Mouse (Mus musculus): Measurements from ENCODE around the gene Acat2. TPM values are rescaled to one million over a fixed set of nuclear protein-coding genes. Genes with fewer than 3 reads are reported as not detected.

Gene Acat2
- polyA plus RNA-seq, 1 experiment = 17.1 TPM

DNA sequence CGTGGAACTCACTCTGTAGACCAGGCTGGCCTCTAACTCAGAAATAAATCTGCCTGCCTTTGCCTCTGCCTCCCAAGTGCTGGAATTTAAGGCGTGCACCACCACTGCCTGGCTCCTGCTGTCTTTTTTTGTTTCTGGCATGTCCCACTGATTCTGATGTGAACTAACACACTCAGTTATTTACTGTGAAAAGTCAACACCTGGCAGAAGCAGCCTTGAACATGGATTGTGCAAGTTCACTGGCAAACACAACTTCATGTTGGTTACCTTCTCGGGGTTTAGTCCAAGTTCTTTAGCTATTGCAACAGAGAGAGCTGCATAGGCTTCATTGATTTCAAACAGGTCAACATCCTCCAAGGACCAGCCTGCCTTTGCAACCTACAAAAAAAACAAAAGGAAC, 35.5 kb downstream of the Acat2 start:
- H3K27ac ChIP-seq (ENCODE audit: control insufficient read depth, insufficient read depth, low read depth, low read length, poor library complexity) = no peak overlapping the region
- H3K4me3 ChIP-seq (replicated peaks; ENCODE audit: control insufficient read depth, low read depth, low read length) = no peak overlapping the region
- WGBS = 73% methylated on average over 3 of the region's 3 CpGs
- TF ChIP-seq POLR2A (IDR thresholded peaks at IDR 0.05; ENCODE audit: borderline replicate concordance, control insufficient read depth, low read depth, low read length) = no peak
- no peak for TF ChIP-seq CTCF (IDR thresholded peaks at IDR 0.05; ENCODE audit: control insufficient read depth, insufficient read depth, low read length)
- no peaks in the 10 kb centered on the region for H3K4me1 ChIP-seq (ENCODE audit: control insufficient read depth, insufficient read depth, low read length)

DNA sequence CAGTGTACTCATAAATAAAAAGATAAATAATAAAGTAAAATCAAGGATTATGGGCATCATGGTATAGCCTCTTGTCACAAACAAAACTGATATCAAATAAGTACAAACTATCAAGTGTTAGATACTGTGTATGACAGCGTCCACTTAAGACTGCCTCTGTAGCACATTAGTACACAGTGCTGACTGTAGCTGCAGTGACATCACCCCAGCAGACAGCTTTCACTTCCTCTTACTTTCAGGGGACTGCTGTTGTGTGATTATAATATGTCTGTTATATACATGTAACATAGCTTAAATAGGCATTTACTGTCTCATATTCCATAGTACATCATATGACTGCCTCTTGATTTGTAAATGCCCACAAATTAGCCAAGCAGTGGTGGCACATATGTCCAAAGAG, 39.5 kb downstream of the Acat2 start:
- Histone ChIP-seq H3K4me3 (replicated peaks; ENCODE audit: control insufficient read depth, low read depth, low read length) (no peak overlapping the region), H3K27ac (ENCODE audit: control insufficient read depth, insufficient read depth, low read depth, low read length, poor library complexity) (no peak overlapping the region), H3K4me1 (ENCODE audit: control insufficient read depth, insufficient read depth, low read length) (no peaks in the 10 kb centered on the region)
- 76% methylated on average over 1 of the region's 1 CpGs for WGBS
- TF ChIP-seq CTCF (IDR thresholded peaks at IDR 0.05; ENCODE audit: control insufficient read depth, insufficient read depth, low read length) (no peak), POLR2A (IDR thresholded peaks at IDR 0.05; ENCODE audit: borderline replicate concordance, control insufficient read depth, low read depth, low read length) (no peak)

DNA sequence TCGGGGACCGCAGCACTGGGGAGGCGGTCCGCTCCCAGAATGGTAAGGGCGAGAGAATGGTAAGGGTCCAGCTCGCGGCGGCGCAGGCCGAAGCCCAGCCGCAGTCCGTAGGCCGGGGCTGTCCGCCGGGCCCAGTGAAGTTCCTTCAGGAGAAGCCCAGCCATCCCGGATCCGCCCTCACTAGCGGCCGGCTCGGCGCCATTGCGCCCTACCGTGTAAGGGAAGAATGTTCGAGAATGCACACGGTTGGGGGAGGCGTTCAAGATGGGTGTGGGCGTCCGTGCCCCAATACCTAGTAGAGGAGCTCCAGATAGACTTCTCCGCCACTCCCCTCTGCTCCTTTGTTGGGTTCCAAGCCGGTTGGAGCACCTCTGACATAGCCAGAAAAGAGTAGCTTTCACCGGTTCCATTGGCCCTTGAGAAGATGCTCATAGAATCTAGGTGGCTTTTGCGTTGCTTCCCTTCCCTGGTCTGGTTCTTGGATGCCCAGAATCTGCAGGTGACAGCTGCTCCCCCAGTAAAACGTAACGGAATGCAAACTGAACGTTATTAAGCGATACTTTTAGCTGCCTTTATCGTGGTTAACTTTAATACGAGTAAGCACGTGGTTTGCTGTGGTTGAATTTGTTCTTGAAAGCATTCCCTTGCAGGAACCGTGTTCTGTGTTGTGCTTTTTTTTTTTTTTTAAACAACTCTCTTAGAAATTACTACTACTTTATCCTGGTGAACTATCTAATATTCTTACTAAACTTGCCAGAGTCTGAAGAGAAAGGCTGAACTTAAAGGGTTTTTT, 43.8 kb downstream of the Acat2 start:
- no peaks in the 10 kb centered on the region for H3K4me1 ChIP-seq (ENCODE audit: control insufficient read depth, insufficient read depth, low read length)
- peak overlapping the region; percentile 82 for H3K27ac ChIP-seq (ENCODE audit: control insufficient read depth, insufficient read depth, low read depth, low read length, poor library complexity)
- peak overlapping the region; percentile 94 for H3K4me3 ChIP-seq (replicated peaks; ENCODE audit: control insufficient read depth, low read depth, low read length)
- under 1% methylated on average over 40 of the region's 40 CpGs for WGBS
- no peak for TF ChIP-seq CTCF (IDR thresholded peaks at IDR 0.05; ENCODE audit: control insufficient read depth, insufficient read depth, low read length)
- no peak; the same call in 1 of the 2 replicates for TF ChIP-seq POLR2A (IDR thresholded peaks at IDR 0.05; ENCODE audit: borderline replicate concordance, control insufficient read depth, low read depth, low read length)

DNA sequence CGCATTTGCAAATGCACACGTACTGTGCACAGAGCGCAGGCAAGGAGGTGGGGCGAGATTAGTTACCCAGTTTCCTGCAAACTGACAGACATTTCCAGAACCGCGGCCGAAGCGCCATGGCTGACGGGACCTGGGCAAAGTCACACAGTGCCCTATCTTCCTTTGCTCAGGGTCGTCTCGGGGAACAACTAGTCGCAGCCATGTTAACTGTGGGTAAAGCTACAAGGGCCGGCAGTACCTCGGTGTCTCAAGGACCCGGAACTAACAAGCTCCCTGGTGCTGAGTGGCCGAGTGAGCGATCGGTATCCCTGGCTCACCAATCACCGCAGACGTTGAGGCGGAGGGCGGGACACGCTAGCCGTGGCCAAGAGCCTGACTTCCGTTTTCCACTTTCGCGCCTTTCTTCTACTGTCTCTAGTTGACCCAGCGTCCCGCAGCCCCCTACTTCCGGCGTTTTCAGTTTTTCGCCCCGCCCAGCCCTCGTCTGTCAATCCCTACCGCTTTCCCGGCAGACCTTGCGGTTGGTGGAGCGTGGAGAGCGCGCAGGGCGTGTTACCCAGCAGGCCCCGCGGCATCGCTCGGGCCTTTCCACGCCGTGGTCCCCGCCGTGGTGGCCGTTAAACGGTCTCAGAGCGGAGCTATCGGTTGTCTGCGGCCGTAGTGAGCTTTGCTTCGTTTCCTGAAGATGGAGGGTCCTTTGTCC, 44.5 kb downstream of the Acat2 start, which contains the start of gene Mrpl18:
TSS of gene Mrpl18 (minus strand) at position 465 of the 703 bp plus-strand sequence.
- Histone ChIP-seq H3K27ac (ENCODE audit: control insufficient read depth, insufficient read depth, low read depth, low read length, poor library complexity) (peak within 1 kb of the TSS; percentile 82), H3K4me3 (replicated peaks; ENCODE audit: control insufficient read depth, low read depth, low read length) (peak within 1 kb of the TSS; percentile 94), H3K4me1 (ENCODE audit: control insufficient read depth, insufficient read depth, low read length) (no peaks in the 10 kb centered on the region)
- WGBS = under 1% methylated on average over 56 of the region's 56 CpGs
- TF ChIP-seq CTCF (IDR thresholded peaks at IDR 0.05; ENCODE audit: control insufficient read depth, insufficient read depth, low read length) (no peak), POLR2A (IDR thresholded peaks at IDR 0.05; ENCODE audit: borderline replicate concordance, control insufficient read depth, low read depth, low read length) (peak; percentile 71; the same call in 1 of the 2 replicates)

DNA sequence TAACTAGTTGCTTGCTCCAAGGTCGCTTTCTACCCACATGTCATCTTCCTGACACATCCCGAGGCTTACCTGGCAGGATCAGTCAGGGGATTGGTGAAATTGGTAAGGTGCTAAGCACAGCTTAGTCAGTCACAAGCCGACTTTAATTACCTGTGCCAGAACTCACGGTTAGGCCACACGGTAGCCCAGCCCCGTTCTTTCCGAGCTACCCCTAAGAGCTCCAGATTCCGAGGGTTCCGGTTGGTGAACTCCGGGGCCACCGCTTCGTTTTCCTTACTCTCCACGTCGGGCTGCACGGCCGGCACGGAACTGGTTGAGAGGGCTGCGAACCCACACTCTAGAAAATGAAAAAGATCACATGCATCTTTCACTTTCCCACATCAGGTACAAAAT, 45.1 kb downstream of the Acat2 start, which contains the start of gene Tcp1:
TSS of gene Tcp1 (plus strand) at position 214 of the 393 bp plus-strand sequence.
- 1% methylated on average over 18 of the region's 18 CpGs for WGBS
- H3K27ac ChIP-seq (ENCODE audit: control insufficient read depth, insufficient read depth, low read depth, low read length, poor library complexity) = peak within 1 kb of the TSS; percentile 82
- TF ChIP-seq CTCF (IDR thresholded peaks at IDR 0.05; ENCODE audit: control insufficient read depth, insufficient read depth, low read length) = no peak
- no peak for TF ChIP-seq POLR2A (IDR thresholded peaks at IDR 0.05; ENCODE audit: borderline replicate concordance, control insufficient read depth, low read depth, low read length)
- peak within 1 kb of the TSS; percentile 94 for H3K4me3 ChIP-seq (replicated peaks; ENCODE audit: control insufficient read depth, low read depth, low read length)
- H3K4me1 ChIP-seq (ENCODE audit: control insufficient read depth, insufficient read depth, low read length) = no peaks in the 10 kb centered on the region

DNA sequence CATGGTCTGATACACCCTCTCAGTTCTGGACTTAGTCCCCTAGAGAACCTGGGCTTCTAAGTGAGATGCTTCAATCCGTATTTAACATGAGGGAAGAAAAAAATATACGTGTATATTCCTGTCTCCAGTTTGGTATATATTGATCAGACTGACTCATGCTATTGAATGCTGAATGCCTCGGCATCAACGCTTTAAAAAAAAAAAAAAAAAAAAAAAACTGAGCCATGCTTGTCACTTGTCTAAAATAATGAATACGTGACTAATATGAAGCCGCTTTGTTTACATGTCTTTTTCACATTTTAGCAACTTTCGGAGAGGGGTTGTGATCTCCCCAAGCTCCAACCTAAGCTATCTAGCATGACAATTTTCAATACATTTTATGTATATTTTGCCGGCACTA, 50.2 kb downstream of the Acat2 start:
- 88% methylated on average over 8 of the region's 8 CpGs for WGBS
- no peak for TF ChIP-seq CTCF (IDR thresholded peaks at IDR 0.05; ENCODE audit: control insufficient read depth, insufficient read depth, low read length)
- no peak for TF ChIP-seq POLR2A (IDR thresholded peaks at IDR 0.05; ENCODE audit: borderline replicate concordance, control insufficient read depth, low read depth, low read length)
- Histone ChIP-seq H3K4me1 (ENCODE audit: control insufficient read depth, insufficient read depth, low read length) (no peaks in the 10 kb centered on the region), H3K4me3 (replicated peaks; ENCODE audit: control insufficient read depth, low read depth, low read length) (no peak overlapping the region), H3K27ac (ENCODE audit: control insufficient read depth, insufficient read depth, low read depth, low read length, poor library complexity) (no peak overlapping the region)

DNA sequence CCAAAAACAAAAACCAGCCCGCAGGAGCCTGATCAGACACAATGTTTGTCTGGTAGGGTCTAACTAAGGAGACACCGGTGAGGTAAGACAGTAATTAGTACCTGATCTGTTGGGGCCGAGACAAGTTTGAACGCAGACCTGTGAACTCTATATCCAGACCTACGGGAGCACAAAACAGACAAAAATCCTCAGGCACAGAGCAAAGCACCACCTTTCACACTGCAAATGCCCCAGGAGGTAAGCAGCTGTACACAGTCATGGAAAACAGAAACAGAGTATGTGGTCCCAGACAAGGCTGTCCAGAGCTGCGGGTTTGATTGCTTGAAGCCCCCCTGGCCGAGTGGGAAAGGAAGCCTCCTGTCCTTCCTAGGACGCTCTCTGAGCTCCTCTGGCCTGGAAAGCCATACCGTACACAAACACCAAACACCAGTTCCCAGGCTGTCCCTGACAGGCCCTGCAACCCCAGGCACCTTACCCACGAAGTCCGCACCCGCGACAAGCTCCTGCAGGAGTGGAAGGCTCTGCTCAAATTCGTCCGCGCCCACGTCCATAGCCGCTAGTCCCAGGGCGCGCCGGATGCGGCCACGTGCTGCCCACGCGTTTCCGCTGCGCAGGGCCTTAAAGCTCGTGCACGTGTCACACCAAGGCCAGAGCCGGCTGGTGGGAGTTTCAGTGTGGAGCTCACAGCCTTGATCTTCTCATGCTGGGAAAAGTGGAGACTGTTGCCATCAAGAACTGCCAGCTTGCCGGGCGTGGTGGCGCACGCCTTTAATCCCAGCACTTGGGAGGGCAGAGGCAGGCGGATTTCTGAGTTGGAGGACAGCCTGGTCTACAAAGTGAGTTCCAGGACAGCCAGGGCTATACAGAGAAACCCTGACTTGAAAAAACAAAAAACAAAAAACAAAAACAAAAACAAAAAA, 50.9 kb downstream of the Acat2 start, which contains the start of gene Pnldc1:
TSS of gene Pnldc1 (minus strand) at position 870 of the 920 bp plus-strand sequence.
- H3K4me3 ChIP-seq (replicated peaks; ENCODE audit: control insufficient read depth, low read depth, low read length) = no peak within 1 kb of the TSS
- no peaks in the 10 kb centered on the region for H3K4me1 ChIP-seq (ENCODE audit: control insufficient read depth, insufficient read depth, low read length)
- TF ChIP-seq POLR2A (IDR thresholded peaks at IDR 0.05; ENCODE audit: borderline replicate concordance, control insufficient read depth, low read depth, low read length) = no peak
- TF ChIP-seq CTCF (IDR thresholded peaks at IDR 0.05; ENCODE audit: control insufficient read depth, insufficient read depth, low read length) = no peak
- no peak within 1 kb of the TSS for H3K27ac ChIP-seq (ENCODE audit: control insufficient read depth, insufficient read depth, low read depth, low read length, poor library complexity)
- 89% methylated on average over 35 of the region's 35 CpGs for WGBS
